Mouse (Mus musculus): Measurements from ENCODE around the gene 6030452D12Rik. TPM values are rescaled to one million over a fixed set of nuclear protein-coding genes. Genes with fewer than 3 reads are reported as not detected.

6030452D12Rik gene
- total and polyA plus RNA-seq, 3 experiments: not detected

DNA sequence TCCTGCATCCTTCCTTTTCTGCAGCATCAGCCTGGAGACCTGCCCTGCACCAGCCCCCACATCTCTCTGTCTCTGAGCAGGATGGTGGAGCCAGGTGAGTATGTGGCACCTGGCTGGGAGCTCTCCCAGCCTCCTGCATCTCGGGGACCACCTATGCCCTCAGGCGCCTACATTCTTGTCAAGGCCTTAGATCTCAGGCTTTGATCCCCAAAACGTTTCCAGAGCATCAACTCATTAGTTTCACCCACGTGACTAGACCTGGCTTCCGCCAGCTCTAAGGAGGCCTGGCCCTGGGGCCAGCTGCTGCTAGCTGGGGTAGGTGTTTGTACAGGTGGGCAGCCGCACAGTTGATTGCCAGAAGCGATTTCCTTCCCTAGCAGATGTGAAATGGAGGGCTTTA lies 30.8 kb upstream of the 6030452D12Rik start:
- Histone ChIP-seq H3K9me3 (replicated peaks; ENCODE audit: low read length) (no peaks in the 10 kb centered on the region), H3K4me3 (replicated peaks in 1 of 3; ENCODE audit: low read depth in 2 of 3, low read length in 2 of 3, poor library complexity in 1 of 3) (no peak overlapping the region), H3K27me3 (replicated peaks) (peaks cover 8% of the 10 kb centered on the region), H3K9ac (ENCODE audit: insufficient read depth, low read depth) (no peak overlapping the region), H3K79me2 (replicated peaks; ENCODE audit: control insufficient read depth, extremely low read depth, insufficient read depth, poor library complexity, severe bottlenecking) (no peaks in the 10 kb centered on the region), H3K4me1 (ENCODE audit: control insufficient read depth in 1 of 2, insufficient read depth in 2 of 2) (no peaks in the 10 kb centered on the region), H3K27ac (ENCODE audit: insufficient read depth, low read depth) (no peak overlapping the region), H3K4me2 (ENCODE audit: insufficient read depth, low read depth, poor library complexity, severe bottlenecking) (no peak overlapping the region), H3K36me3 (replicated peaks in 1 of 2; ENCODE audit: control insufficient read depth in 1 of 2, insufficient read depth in 1 of 2, low read length in 1 of 2) (no peaks in the 10 kb centered on the region)
- no peak for DNase-seq (ENCODE audit: extremely low read depth)
- in situ Hi-C loops (cut with MboI; ENCODE audit: low pct_ligation_motif_present, low pct_unique_long_range_greater_than_20kb, low sequenced_read_pairs): no loop called here
- TF ChIP-seq MAZ (IDR thresholded peaks at IDR 0.05; ENCODE audit: low read depth, low read length) (no peak), NELFE (IDR thresholded peaks at IDR 0.05; ENCODE audit: low read depth, low read length) (no peak)
- dilution Hi-C loops (cut with MboI; ENCODE audit: extremely low pct_ligation_motif_present, extremely low pct_unique_long_range_greater_than_20kb, low sequenced_read_pairs): no loop called here

- Histone ChIP-seq H3K4me3 (replicated peaks in 1 of 3; ENCODE audit: low read depth in 2 of 3, low read length in 2 of 3, poor library complexity in 1 of 3) (no peak overlapping the region), H3K4me2 (ENCODE audit: insufficient read depth, low read depth, poor library complexity, severe bottlenecking) (no peak overlapping the region), H3K9ac (ENCODE audit: insufficient read depth, low read depth) (no peak overlapping the region), H3K4me1 (ENCODE audit: control insufficient read depth in 1 of 2, insufficient read depth in 2 of 2) (no peaks in the 10 kb centered on the region), H3K27ac (ENCODE audit: insufficient read depth, low read depth) (no peak overlapping the region), H3K36me3 (replicated peaks in 1 of 2; ENCODE audit: control insufficient read depth in 1 of 2, insufficient read depth in 1 of 2, low read length in 1 of 2) (no peaks in the 10 kb centered on the region), H3K27me3 (replicated peaks) (peaks cover 8% of the 10 kb centered on the region), H3K9me3 (replicated peaks; ENCODE audit: low read length) (no peaks in the 10 kb centered on the region), H3K79me2 (replicated peaks; ENCODE audit: control insufficient read depth, extremely low read depth, insufficient read depth, poor library complexity, severe bottlenecking) (no peaks in the 10 kb centered on the region)
- in situ Hi-C loops (cut with MboI; ENCODE audit: low pct_ligation_motif_present, low pct_unique_long_range_greater_than_20kb, low sequenced_read_pairs) (no loop called here), dilution Hi-C loops (cut with MboI; ENCODE audit: extremely low pct_ligation_motif_present, extremely low pct_unique_long_range_greater_than_20kb, low sequenced_read_pairs) (no loop called here)
- TF ChIP-seq EP300 (IDR thresholded peaks at IDR 0.05; ENCODE audit: low read length): no peak
- TF ChIP-seq RCOR1 (conservative IDR thresholded peaks at IDR 0.05; ENCODE audit: low read depth, low read length): no peak
- no peak for TF ChIP-seq KAT2A (IDR thresholded peaks at IDR 0.05; ENCODE audit: insufficient replicate concordance, low read length)
- no peak for TF ChIP-seq CHD2 (IDR thresholded peaks at IDR 0.05; ENCODE audit: low read length)
- no peak for TF ChIP-seq MAZ (IDR thresholded peaks at IDR 0.05; ENCODE audit: low read depth, low read length)
- no peak for TF ChIP-seq E2F4 (IDR thresholded peaks at IDR 0.05; ENCODE audit: insufficient replicate concordance, low read depth, low read length)
- TF ChIP-seq GABPA (IDR thresholded peaks at IDR 0.05; ENCODE audit: insufficient replicate concordance, low read depth, low read length): no peak
- TF ChIP-seq PAX5 (IDR thresholded peaks at IDR 0.05; ENCODE audit: low read length): no peak
- no peak for TF ChIP-seq POLR2A (IDR thresholded peaks at IDR 0.05; ENCODE audit: low read depth, low read length)
- TF ChIP-seq IRF4 (IDR thresholded peaks at IDR 0.05; ENCODE audit: low read depth, low read length): no peak
- no peak for TF ChIP-seq USF2 (conservative IDR thresholded peaks at IDR 0.05; ENCODE audit: low read depth, low read length)
- TF ChIP-seq BHLHE40 (IDR thresholded peaks at IDR 0.05; ENCODE audit: low read depth, low read length): no peak
- TF ChIP-seq ETS1 (conservative IDR thresholded peaks at IDR 0.05; ENCODE audit: low read depth, low read length): no peak
- TF ChIP-seq SMC3 (IDR thresholded peaks at IDR 0.05; ENCODE audit: low read depth, low read length): no peak
- no peak for TF ChIP-seq ZNF384 (IDR thresholded peaks at IDR 0.05; ENCODE audit: low read depth, low read length)
- no peak for TF ChIP-seq MEF2A (IDR thresholded peaks at IDR 0.05; ENCODE audit: borderline replicate concordance, low read depth, low read length)
- DNase-seq (ENCODE audit: extremely low read depth): no peak
Observed at GRCm38 (mm10) chr8:106474001-106474400, 26.3 kb upstream of the 6030452D12Rik start.
